Mouse (Mus musculus) urinary bladder, adult 18-20 months (tissue): ENCODE results near the gene Tanc1.

Experiments used
- DNase-seq, 2 experiments: peaks; one replicate each; pipeline ENCODE4 v3.0.0; 2022; ENCODE audit warnings: low spot score in 2 of 2, mixed read lengths in 2 of 2

The Tanc1 gene

GRCm38 (mm10) chr2:59757015-59757414 lies 145.2 kb downstream of the Tanc1 start:
- DNase-seq = no peak

GRCm38 (mm10) chr2:59758139-59758918 lies 146.5 kb downstream of the Tanc1 start:
- no peak for DNase-seq

GRCm38 (mm10) chr2:59760731-59761130 lies 148.9 kb downstream of the Tanc1 start:
- DNase-seq = no peak

GRCm38 (mm10) chr2:59761183-59761582 lies 149.3 kb downstream of the Tanc1 start:
- DNase-seq = no peak

GRCm38 (mm10) chr2:59762277-59762676 lies 150.4 kb downstream of the Tanc1 start:
- DNase-seq = no peak

- DNase-seq = no peak
Measured at GRCm38 (mm10) chr2:59765671-59766070, 153.8 kb downstream of the Tanc1 start.

- DNase-seq = no peak
Measured at GRCm38 (mm10) chr2:59767893-59768292, 156.1 kb downstream of the Tanc1 start.

GRCm38 (mm10) chr2:59768661-59769384 lies 157.0 kb downstream of the Tanc1 start:
- DNase-seq = peak in 1 of 2 experiments; percentile 61

GRCm38 (mm10) chr2:59769385-59769735 lies 157.5 kb downstream of the Tanc1 start:
- DNase-seq = no peak

GRCm38 (mm10) chr2:59771708-59772107 lies 159.9 kb downstream of the Tanc1 start:
- no peak for DNase-seq

- no peak for DNase-seq
Measured at GRCm38 (mm10) chr2:59772261-59772683, 160.4 kb downstream of the Tanc1 start.

- DNase-seq = no peak
Measured at GRCm38 (mm10) chr2:59774374-59774773, 162.5 kb downstream of the Tanc1 start.

- DNase-seq = no peak
Measured at GRCm38 (mm10) chr2:59775148-59775547, 163.3 kb downstream of the Tanc1 start.

GRCm38 (mm10) chr2:59775820-59776219 lies 164.0 kb downstream of the Tanc1 start:
- no peak for DNase-seq

GRCm38 (mm10) chr2:59779355-59779754 lies 167.5 kb downstream of the Tanc1 start:
- DNase-seq = peak; percentile 51 to 77

- no peak for DNase-seq
Measured at GRCm38 (mm10) chr2:59780240-59780639, 168.4 kb downstream of the Tanc1 start.

GRCm38 (mm10) chr2:59783055-59783831 lies 171.4 kb downstream of the Tanc1 start:
- no peak for DNase-seq

- no peak for DNase-seq
Measured at GRCm38 (mm10) chr2:59783832-59784627, 172.2 kb downstream of the Tanc1 start.

- DNase-seq = no peak
Measured at GRCm38 (mm10) chr2:59784628-59784883, 172.7 kb downstream of the Tanc1 start.

- DNase-seq = no peak
Measured at GRCm38 (mm10) chr2:59785597-59785996, 173.8 kb downstream of the Tanc1 start.

GRCm38 (mm10) chr2:59788704-59789500 lies 177.1 kb downstream of the Tanc1 start:
- no peak for DNase-seq
